Mouse (Mus musculus) adrenal gland, adult (tissue): ENCODE data around the gene Anapc16.

Source experiments
- DNase-seq, 2 experiments: peaks; one replicate each; pipeline ENCODE4 v3.0.0; 2022 to 2023; ENCODE audit warnings: low spot score in 1 of 2; ENCODE audit not compliant: inconsistent age in 2 of 2

The Anapc16 gene

GRCm38 (mm10) chr10:59950716-59951191 is 52.2 kb downstream of the Anapc16 start:
- peak; percentile 90 to 96 for DNase-seq

GRCm38 (mm10) chr10:59949783-59950605 is 52.9 kb downstream of the Anapc16 start:
- DNase-seq: peak; percentile 45 to 70

- peak; percentile 90 to 96 for DNase-seq
These were observed 53.7 kb downstream of the Anapc16 start for GRCm38 (mm10) chr10:59949255-59949648.

GRCm38 (mm10) chr10:59948363-59949254 is 54.3 kb downstream of the Anapc16 start:
- peak; percentile 77 to 92 for DNase-seq

GRCm38 (mm10) chr10:59947296-59948073 is 55.5 kb downstream of the Anapc16 start:
- DNase-seq: peak in 1 of 2 experiments; percentile 73

GRCm38 (mm10) chr10:59946362-59946761 is 56.6 kb downstream of the Anapc16 start:
- no peak for DNase-seq

- DNase-seq: no peak
These were observed 57.5 kb downstream of the Anapc16 start for GRCm38 (mm10) chr10:59945416-59945815.

- peak; percentile 91 to 95 for DNase-seq
These were observed 59.4 kb downstream of the Anapc16 start for GRCm38 (mm10) chr10:59943421-59943989.

GRCm38 (mm10) chr10:59942847-59943420 is 60.0 kb downstream of the Anapc16 start:
- DNase-seq: peak; percentile 70 to 89

GRCm38 (mm10) chr10:59942281-59942846 is 60.6 kb downstream of the Anapc16 start:
- DNase-seq: no peak

- no peak for DNase-seq
These were observed 63.9 kb downstream of the Anapc16 start for GRCm38 (mm10) chr10:59939081-59939480.

GRCm38 (mm10) chr10:59938662-59939061 is 64.3 kb downstream of the Anapc16 start:
- no peak for DNase-seq
